Mouse (Mus musculus): ENCODE measurements at regions not wholly inside any gene's neighbourhood (a gene's known extent, or its start where the extent isn't known, plus 50 kb on each side); places are given as distances from the start of the nearest gene placed in this dataset.

- TF ChIP-seq CTCF (conservative IDR thresholded peaks at IDR 0.05; ENCODE audit: insufficient read depth, insufficient read length, low read depth, low read length) (no peak), POLR2A (IDR thresholded peaks at IDR 0.05; ENCODE audit: low read depth, low read length) (no peak)
These were observed 150.9 kb upstream of the Rbms1 start for GRCm38 (mm10) chr2:61113916-61114315.

All from kidney, adult 2 months (tissue).